Mouse (Mus musculus) C2C12 (cell line): Measurements from ENCODE around the gene Csad.

Experiments
- CTCF ChIP-seq: IDR thresholded peaks from one replicate; pipeline ENCODE4 v1.5.1; 2011; ENCODE audit not compliant: control insufficient read depth, insufficient read depth, insufficient read length
- MAX ChIP-seq: IDR thresholded peaks from one replicate; pipeline ENCODE4 v1.6.1; 2011; ENCODE audit warnings: mild to moderate bottlenecking, control low read depth
- MYOG ChIP-seq: IDR thresholded peaks from one replicate; pipeline ENCODE4 v1.6.1; 2011; ENCODE audit not compliant: control insufficient read depth, insufficient read length; ENCODE audit errors: extremely low read depth
- USF1 ChIP-seq: IDR thresholded peaks from one replicate; pipeline ENCODE4 v1.6.1; 2011; ENCODE audit warnings: low read depth, mild to moderate bottlenecking, control low read depth, moderate library complexity

DNA sequence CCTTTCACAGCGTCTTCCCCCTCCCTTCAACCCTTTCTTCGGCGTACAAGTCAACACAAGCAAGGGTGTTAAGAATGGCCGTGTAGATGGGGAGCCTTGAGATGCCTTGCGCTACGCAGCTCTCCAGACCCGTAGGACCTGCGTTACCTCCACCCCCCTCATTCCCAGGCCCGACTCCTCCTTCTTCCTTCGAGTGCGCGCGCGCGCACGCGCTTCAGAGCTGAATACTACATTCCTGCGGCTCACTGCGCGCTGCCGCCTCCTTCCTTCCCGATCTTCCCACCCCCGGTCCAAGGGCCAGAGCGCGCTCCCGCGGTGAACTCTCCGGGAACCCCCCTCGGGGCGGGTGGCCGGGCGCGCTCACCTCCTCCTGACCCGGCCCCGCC is 42.3 kb upstream of the Csad start:
- no peak for TF ChIP-seq CTCF
- TF ChIP-seq MAX = peak; percentile 85
- TF ChIP-seq MYOG = no peak
- no peak for TF ChIP-seq USF1
